Mouse (Mus musculus): ENCODE results near the gene Samd8. TPM values are rescaled to one million over a fixed set of nuclear protein-coding genes. Genes with fewer than 3 reads are reported as not detected.

Samd8 gene
- polyA plus RNA-seq, 1 experiment from 2014 or later = 13.9 TPM

DNA sequence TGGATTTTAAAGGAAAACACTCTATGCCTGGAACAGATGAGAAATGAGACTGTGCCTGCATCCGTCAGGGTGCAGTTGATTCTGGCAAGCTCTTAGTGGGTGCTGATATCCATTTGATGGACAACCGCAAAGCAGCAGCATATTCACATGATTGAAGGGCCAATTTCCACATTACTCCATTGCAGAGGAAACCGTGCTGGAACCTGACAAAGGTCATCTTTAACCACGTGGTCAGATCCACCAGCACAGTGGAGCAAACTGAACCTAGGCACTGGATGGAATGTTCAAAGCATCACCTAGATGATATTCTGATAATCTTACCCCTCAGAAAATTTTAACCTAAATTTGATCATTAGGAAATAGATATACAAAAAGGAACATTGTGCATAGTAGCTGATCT, 25.9 kb downstream of the Samd8 start:
- no peaks in the 10 kb centered on the region for H3K9me3 ChIP-seq
- ATAC-seq (ENCODE audit: low FRiP score) = no peak
- H3K4me3 ChIP-seq (replicated peaks) = no peak overlapping the region
- no peak overlapping the region for H3K9ac ChIP-seq
- peaks cover 33% of the 10 kb centered on the region for H3K36me3 ChIP-seq (replicated peaks)
- 0 out of 2 replicates have a peak, but pooled peaks cover 6% of the 10 kb centered on the region for H3K4me1 ChIP-seq
- no peaks in the 10 kb centered on the region for H3K27me3 ChIP-seq
- 94% methylated on average over 4 of the region's 4 CpGs for WGBS
- no peak overlapping the region for H3K4me2 ChIP-seq
- no peak overlapping the region for H3K27ac ChIP-seq

DNA sequence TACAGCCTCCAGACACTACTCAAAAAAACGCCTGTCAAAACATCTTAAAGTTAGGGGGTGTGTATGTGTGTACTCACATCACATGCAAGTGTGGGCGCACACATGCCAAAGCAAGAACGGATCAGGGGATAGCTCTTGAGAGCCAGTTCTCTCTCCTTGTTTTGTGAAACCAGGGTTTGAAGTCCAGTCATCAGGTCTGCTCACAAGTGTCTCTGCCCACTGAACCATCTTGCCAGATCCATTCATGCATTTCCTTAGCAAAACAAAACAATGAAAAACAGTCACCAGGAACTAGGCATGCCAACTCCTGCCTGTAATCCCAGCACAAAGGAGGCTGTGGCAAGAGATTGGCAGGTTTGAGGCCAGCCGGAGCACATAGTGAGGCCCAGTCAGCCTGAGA, 36.2 kb downstream of the Samd8 start:
- peaks cover 4% of the 10 kb centered on the region for H3K4me1 ChIP-seq
- no peak overlapping the region for H3K9ac ChIP-seq
- no peak for ATAC-seq (ENCODE audit: low FRiP score)
- H3K9me3 ChIP-seq = no peaks in the 10 kb centered on the region
- peaks cover 30% of the 10 kb centered on the region for H3K36me3 ChIP-seq (replicated peaks)
- H3K4me3 ChIP-seq (replicated peaks) = no peak overlapping the region
- H3K4me2 ChIP-seq = no peak overlapping the region
- H3K27me3 ChIP-seq = no peaks in the 10 kb centered on the region
- 61% methylated on average over 4 of the region's 4 CpGs for WGBS
- H3K27ac ChIP-seq = no peak overlapping the region

DNA sequence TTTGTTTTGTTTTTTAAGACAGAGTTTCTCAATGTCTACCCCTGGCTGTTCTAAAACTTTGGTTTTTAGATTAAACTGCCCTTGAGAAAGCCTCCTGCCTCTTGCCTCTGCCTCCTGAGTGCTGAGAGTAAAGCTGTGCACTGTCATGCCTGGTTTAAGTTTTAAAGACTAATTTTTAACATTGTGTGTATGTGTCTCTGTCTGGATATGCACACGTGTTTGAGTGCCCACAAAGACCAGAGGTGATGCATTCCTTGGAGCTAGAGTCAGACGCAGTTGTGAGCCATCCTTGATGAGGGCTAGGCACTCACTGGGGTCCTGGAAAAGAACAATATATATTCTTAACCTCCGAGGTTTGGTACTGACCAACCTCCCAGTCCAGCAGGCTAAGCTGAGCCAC, 37.0 kb downstream of the Samd8 start:
- H3K27me3 ChIP-seq = no peaks in the 10 kb centered on the region
- H3K36me3 ChIP-seq (replicated peaks) = peaks cover 35% of the 10 kb centered on the region
- peaks cover 4% of the 10 kb centered on the region for H3K4me1 ChIP-seq
- no peak overlapping the region for H3K27ac ChIP-seq
- no peak overlapping the region for H3K9ac ChIP-seq
- no peak overlapping the region for H3K4me3 ChIP-seq (replicated peaks)
- no peaks in the 10 kb centered on the region for H3K9me3 ChIP-seq
- ATAC-seq (ENCODE audit: low FRiP score) = no peak
- WGBS = 77% methylated on average over 3 of the region's 3 CpGs
- no peak overlapping the region for H3K4me2 ChIP-seq

DNA sequence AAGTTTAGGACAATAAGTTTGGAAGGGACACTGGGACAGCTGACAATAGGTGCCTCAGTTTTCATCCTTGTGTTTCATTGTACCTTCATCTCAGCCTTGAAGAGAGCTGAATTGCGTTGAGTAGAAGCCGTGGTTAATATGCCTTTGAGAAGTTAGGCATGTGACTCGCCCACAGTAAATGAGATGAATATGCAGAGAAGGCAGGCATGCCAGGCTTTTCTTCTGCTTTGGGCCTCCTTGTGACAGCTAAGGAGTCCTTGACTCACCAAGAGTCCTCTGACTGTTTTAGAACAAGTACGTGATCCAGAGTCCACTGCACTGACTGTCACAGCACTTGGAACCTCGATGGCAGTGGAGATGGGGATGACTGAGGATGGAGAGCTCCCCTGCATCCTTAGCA, 37.8 kb downstream of the Samd8 start:
- Histone ChIP-seq H3K9me3 (no peaks in the 10 kb centered on the region), H3K27ac (no peak overlapping the region), H3K4me1 (peaks cover 4% of the 10 kb centered on the region), H3K27me3 (no peaks in the 10 kb centered on the region), H3K9ac (no peak overlapping the region), H3K36me3 (replicated peaks) (peaks cover 41% of the 10 kb centered on the region), H3K4me2 (no peak overlapping the region), H3K4me3 (replicated peaks) (no peak overlapping the region)
- no peak for ATAC-seq (ENCODE audit: low FRiP score)
- WGBS = 92% methylated on average over 5 of the region's 5 CpGs

DNA sequence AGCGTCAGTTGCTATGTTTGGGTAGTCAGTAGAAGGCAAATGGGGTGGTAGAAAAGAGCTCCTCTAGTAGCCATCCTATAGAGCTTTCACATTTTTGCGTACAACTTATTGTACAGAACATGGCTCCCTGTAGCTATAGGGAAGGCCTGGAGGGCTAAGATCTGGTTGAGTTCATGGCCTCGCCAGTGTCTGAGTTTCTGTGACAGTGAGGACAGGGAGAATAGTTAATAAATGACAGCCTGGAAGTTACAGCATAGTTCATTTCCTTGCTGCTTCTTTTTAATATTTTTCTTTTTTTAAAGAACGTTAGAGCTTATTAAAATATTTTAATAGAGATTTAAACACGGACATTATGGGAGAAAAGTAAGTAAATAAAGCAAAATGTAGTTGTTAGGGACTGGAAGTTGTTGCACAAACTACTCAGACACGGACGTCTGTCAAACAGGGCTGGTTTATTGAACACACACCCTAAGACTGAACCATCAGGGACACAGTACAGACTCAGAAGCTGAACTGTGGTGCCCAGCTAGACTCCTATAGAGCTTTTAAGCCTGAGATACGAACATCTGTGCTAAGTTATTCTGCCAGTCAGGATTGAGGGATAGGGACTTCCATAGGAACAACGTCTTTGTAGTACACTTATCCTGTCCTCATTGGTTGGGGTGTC, 40.4 kb downstream of the Samd8 start:
- ATAC-seq (ENCODE audit: low FRiP score) = no peak
- Histone ChIP-seq H3K27me3 (no peaks in the 10 kb centered on the region), H3K4me1 (peaks cover 9% of the 10 kb centered on the region), H3K27ac (no peak overlapping the region), H3K9ac (no peak overlapping the region), H3K36me3 (replicated peaks) (peaks cover 31% of the 10 kb centered on the region), H3K4me3 (replicated peaks) (no peak overlapping the region), H3K9me3 (no peaks in the 10 kb centered on the region), H3K4me2 (no peak overlapping the region)
- WGBS = 92% methylated on average over 9 of the region's 9 CpGs

DNA sequence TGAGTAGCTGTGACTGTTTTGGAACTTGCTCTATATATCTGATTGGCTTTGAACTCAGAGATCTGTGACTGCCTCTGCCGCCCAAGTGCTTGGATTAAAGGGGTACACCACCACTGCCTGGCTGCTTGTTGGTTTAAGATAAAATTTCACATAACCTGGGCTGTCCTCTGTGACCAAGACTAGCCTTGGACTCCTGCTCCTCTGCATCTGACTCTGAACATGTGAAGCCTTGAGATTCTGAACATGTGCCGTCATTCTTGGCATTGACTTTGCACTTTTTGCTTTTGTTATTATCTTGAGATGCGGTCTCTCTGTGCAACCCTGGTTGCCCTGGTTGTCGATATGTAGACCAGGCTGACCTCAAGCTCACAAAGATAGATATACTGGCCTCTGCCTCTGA, 41.4 kb downstream of the Samd8 start:
- H3K27ac ChIP-seq = no peak overlapping the region
- H3K36me3 ChIP-seq (replicated peaks) = peaks cover 29% of the 10 kb centered on the region
- no peaks in the 10 kb centered on the region for H3K9me3 ChIP-seq
- no peak overlapping the region for H3K4me3 ChIP-seq (replicated peaks)
- H3K4me1 ChIP-seq = peaks cover 4% of the 10 kb centered on the region; the same call in 1 of the 2 replicates
- no peak overlapping the region for H3K4me2 ChIP-seq
- WGBS = 93% methylated on average over 4 of the region's 4 CpGs
- ATAC-seq (ENCODE audit: low FRiP score) = no peak
- H3K27me3 ChIP-seq = no peaks in the 10 kb centered on the region
- no peak overlapping the region for H3K9ac ChIP-seq

DNA sequence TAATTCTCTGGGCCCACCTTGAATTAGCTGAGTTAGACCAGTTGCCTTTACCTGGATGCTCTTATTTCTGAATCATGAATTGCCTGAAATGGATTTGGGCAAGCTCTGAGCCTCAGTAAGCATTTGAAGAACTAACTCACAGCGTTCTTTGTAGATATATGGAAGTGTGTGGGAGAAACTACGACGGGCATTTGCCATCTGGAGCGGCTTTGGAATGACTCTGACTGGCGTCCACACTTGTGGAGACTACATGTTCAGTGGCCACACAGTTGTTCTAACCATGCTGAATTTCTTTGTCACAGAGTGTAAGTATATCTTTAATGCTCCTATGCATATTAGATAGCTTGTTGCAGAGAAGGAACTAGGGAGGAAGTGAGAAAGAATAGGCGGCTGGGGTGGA, 41.9 kb downstream of the Samd8 start:
- Histone ChIP-seq H3K27me3 (no peaks in the 10 kb centered on the region), H3K27ac (no peak overlapping the region), H3K4me3 (replicated peaks) (no peak overlapping the region), H3K4me2 (no peak overlapping the region), H3K36me3 (replicated peaks) (peaks cover 29% of the 10 kb centered on the region), H3K4me1 (0 out of 2 replicates have a peak, but pooled peaks cover 4% of the 10 kb centered on the region), H3K9me3 (no peaks in the 10 kb centered on the region), H3K9ac (no peak overlapping the region)
- WGBS = 93% methylated on average over 6 of the region's 6 CpGs
- no peak for ATAC-seq (ENCODE audit: low FRiP score)

DNA sequence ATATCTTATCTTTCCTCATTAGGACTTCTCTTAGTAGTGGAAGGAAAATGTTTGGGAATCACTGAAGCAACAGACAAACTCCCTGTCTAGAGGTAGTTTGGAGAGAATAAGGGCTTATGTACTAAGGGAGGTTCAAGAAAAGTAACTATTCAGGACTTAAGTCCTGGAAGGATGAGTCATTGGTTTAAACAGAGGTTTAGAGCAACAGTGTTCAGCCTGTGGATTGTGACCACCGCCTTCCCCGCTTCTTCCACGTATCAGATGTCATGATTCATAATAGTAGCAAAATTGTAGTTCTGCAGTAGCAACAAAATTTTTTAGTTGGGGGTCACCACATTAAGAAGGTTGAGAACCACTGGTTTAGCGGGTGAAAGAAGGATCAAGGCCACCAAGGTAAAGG, 50.3 kb downstream of the Samd8 start:
- 97% methylated on average over 4 of the region's 4 CpGs for WGBS
- no peaks in the 10 kb centered on the region for H3K4me1 ChIP-seq
- no peaks in the 10 kb centered on the region for H3K27me3 ChIP-seq
- no peak overlapping the region for H3K27ac ChIP-seq
- no peak overlapping the region for H3K4me2 ChIP-seq
- H3K9ac ChIP-seq = no peak overlapping the region
- no peaks in the 10 kb centered on the region for H3K9me3 ChIP-seq
- H3K4me3 ChIP-seq (replicated peaks) = no peak overlapping the region
- peaks cover 10% of the 10 kb centered on the region for H3K36me3 ChIP-seq (replicated peaks)
- no peak for ATAC-seq (ENCODE audit: low FRiP score)

DNA sequence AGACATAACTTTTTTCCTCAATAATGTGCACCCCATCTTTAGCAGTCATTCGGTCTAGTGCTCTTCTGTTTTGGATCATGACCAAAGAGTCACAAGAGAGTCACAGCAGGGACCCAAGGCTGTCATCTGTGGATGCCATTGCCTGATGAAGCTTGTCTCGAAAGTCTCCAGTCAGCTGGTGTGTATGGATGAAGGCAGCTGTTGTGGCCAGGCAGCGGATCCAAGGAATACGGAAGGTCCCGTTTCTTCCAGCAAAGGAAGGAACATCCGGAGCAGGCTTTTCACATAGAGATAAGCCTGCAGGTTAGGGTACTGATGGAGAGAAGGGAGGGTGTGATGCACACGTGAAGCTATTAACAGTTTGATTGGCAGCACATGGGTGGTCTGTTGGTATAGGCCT, 51.3 kb downstream of the Samd8 start:
- 80% methylated on average over 7 of the region's 7 CpGs for WGBS
- Histone ChIP-seq H3K27me3 (no peaks in the 10 kb centered on the region), H3K4me1 (no peaks in the 10 kb centered on the region), H3K9ac (no peak overlapping the region), H3K36me3 (replicated peaks) (peaks cover 10% of the 10 kb centered on the region), H3K4me2 (no peak overlapping the region), H3K27ac (no peak overlapping the region), H3K4me3 (replicated peaks) (no peak overlapping the region), H3K9me3 (no peaks in the 10 kb centered on the region)
- no peak for ATAC-seq (ENCODE audit: low FRiP score)

DNA sequence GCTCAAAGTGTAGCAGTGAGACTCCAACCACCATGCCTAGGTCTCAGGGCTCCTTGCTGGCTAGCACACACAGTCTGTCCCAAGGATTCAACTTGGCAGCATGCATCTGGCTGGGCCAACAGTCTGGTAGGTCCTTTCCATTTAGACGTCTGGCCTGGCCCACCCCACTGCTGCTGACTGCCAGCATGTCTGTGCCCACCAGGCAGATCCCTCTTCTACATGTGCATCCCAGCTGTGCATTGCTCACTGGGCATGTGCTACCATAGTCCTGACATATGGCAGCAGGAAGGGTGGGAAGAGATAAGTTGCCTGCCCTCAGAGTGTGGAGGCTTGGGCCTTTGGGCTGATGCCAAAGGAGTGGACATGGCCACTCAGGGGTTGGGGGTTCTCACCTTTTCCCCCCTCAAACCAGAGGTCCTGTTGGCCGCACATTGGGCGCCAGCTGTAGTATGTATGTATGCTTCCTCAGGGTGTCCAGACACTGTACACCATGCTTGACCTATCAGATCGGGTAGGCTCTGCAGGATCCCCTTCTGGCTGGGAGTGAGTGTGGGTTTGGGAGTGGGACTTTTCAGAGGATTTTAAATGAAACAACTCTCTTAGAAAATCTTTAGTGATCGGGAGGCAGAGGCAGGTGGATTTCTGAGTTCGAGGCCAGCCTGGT, 52.3 kb downstream of the Samd8 start:
- ATAC-seq (ENCODE audit: low FRiP score) = no peak
- Histone ChIP-seq H3K4me3 (replicated peaks) (no peak overlapping the region), H3K36me3 (replicated peaks) (peaks cover 10% of the 10 kb centered on the region), H3K4me1 (no peaks in the 10 kb centered on the region), H3K4me2 (no peak overlapping the region), H3K9me3 (no peaks in the 10 kb centered on the region), H3K27me3 (no peaks in the 10 kb centered on the region), H3K27ac (no peak overlapping the region), H3K9ac (no peak overlapping the region)
- 93% methylated on average over 6 of the region's 6 CpGs for WGBS

DNA sequence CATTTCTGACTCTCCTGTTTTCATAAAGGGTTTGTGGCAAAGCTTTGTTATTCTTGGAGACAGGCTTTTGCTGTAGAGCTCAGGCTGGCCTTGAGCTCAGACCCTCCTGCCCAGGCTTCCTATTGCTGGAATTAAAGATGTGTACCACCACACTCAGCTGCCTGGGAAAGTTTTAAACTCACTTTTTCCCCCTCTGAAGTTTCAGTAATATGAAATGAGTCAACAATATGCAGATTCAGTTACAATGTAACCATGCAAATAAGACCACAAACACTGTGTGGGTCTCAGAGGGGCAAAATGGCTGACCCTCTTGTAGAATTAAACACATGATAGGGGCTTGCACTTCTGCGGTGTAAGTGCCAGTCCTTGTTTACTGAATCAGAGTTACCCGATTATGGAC, 55.9 kb downstream of the Samd8 start:
- H3K27ac ChIP-seq = no peak overlapping the region
- no peaks in the 10 kb centered on the region for H3K9me3 ChIP-seq
- no peaks in the 10 kb centered on the region; the same call in 1 of the 2 replicates for H3K36me3 ChIP-seq (replicated peaks)
- H3K4me1 ChIP-seq = no peaks in the 10 kb centered on the region
- no peak overlapping the region for H3K4me2 ChIP-seq
- H3K27me3 ChIP-seq = no peaks in the 10 kb centered on the region
- WGBS = 86% methylated on average over 2 of the region's 2 CpGs
- no peak overlapping the region for H3K4me3 ChIP-seq (replicated peaks)
- no peak overlapping the region for H3K9ac ChIP-seq
- no peak for ATAC-seq (ENCODE audit: low FRiP score)

DNA sequence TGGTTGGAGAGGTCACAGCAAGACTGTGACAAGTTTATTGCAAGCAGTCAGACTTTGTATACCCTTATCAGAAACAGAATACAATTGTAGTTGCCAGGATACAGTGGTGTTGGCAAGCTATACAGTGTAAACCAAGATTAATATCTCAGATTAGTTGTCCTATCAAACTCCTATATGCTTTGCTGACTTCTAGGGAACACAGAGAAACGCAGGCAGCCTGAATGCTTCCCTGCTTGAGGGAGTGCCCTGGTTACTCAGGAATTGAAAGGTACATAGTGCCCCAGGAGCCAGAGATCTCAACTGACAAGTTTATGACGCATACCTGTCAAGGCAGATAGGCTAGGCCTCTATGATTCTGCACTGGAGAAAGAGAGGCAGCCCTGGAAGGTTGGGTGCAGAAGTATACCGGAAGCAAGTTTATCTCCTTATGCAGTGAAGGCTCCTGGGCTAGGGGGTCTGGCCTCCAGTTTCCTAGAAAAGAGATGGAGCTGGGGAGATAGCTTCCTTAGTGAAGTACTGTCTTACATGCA, 56.4 kb downstream of the Samd8 start:
- ATAC-seq (ENCODE audit: low FRiP score) = no peak
- Histone ChIP-seq H3K27me3 (no peaks in the 10 kb centered on the region), H3K36me3 (replicated peaks) (no peaks in the 10 kb centered on the region; the same call in 1 of the 2 replicates), H3K27ac (no peak overlapping the region), H3K4me2 (no peak overlapping the region), H3K9me3 (no peaks in the 10 kb centered on the region), H3K4me1 (no peaks in the 10 kb centered on the region), H3K9ac (no peak overlapping the region), H3K4me3 (replicated peaks) (no peak overlapping the region)
- 85% methylated on average over 3 of the region's 3 CpGs for WGBS
